Mouse (Mus musculus) megakaryocyte, embryonic 14.5 days (primary cell): ENCODE data around the gene Slc22a23.

ENCODE experiments used
- FLI1 ChIP-seq: IDR thresholded peaks from 2 replicates; pipeline ENCODE4 v1.6.1; 2012; ENCODE audit warnings: low read length, inconsistent platforms, mixed read lengths
- GATA1 ChIP-seq: IDR thresholded peaks from 3 replicates; pipeline ENCODE4 v1.6.1; 2012; ENCODE audit warnings: mixed read lengths, low read length, inconsistent platforms, borderline replicate concordance

DNA sequence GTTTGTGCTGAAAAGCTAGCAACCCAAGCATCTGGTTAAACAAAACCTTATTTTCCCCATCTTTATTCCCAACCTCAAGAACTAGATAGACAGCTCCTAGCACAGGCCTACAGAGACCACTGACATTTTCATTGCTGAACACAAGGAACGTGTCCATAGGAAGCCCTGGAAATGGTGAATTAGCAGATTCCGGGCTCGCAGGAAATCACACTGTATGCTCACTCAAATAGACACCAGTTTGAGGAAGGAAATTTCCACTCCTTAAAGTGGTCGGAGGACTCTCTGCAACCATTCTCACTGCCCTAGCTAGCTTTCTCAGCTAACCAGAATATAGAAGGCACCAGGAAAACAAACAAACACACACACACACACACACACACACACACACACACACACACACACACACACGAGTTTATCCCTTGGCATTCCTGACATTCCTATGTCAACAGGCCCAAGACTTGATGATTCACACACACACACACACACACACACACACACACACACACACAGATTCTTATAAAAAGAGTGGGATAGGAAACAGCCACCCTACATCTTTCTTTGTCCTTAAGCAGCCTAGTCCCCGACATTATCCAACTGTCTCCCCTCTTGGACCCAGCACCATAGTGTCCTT lies 41.5 kb downstream of the Slc22a23 start:
- TF ChIP-seq GATA1 = no peak
- no peak for TF ChIP-seq FLI1
